ENCODE assay signal across 13 mouse cellular contexts in the genomic region with DNA sequence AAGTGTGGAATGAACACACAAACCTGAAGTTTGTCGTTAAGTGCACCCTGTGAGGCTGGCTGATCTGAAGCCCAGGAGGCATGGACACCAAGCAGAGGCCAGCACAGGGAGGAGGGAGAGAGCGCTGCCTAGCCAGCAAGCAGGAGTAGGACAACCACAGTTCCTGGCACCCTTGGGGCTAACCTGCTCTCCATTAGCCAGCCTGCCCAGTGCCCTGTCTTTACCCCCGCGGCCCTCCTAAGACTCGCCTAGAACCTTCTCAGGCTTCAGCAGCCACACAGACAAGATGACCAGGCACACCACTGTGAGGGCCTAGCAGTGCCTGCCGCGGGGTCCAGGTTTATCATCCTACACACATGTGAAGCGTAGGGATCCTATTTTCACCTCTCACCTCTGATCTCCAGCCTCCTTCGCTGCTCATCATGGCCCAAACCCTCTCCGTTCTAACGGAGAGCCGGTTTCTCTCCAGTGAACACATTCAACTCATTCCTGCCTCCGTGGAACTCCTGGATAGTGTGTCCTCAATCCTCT. TPM values are rescaled to one million over a fixed set of nuclear protein-coding genes. Genes with fewer than 3 reads are reported as not detected.
DNase-seq lines count a peak whose midpoint lies in the region; ATAC-seq lines count a peak whose summit lies in the region.
"Had no signal": no experiment of that assay in that cellular context is flagged by ENCODE, and none has a peak within 500 bp of the region (broad histone marks: within the 10 kb centered on the region; RNA-seq: fewer than 3 reads in every experiment).

No protein-coding gene starts in this region.

- peaks cover 22% of the 10 kb centered on the region for H3K4me1 ChIP-seq in forebrain, embryonic 15.5 days
- H3K4me1 ChIP-seq in forebrain, embryonic 10.5 days: peaks cover 18% of the 10 kb centered on the region
- 0 out of 2 replicates have a peak, but pooled peaks cover 9% of the 10 kb centered on the region for H3K4me1 ChIP-seq in midbrain, embryonic 14.5 days (ENCODE audit: control insufficient read depth, insufficient read depth, low read length)
- peaks cover 12% of the 10 kb centered on the region for H3K4me1 ChIP-seq in midbrain, embryonic 13.5 days (replicated peaks)
- H3K4me1 ChIP-seq in embryonic facial prominence, embryonic 14.5 days (ENCODE audit: control insufficient read depth, insufficient read depth, low read length): peaks cover 22% of the 10 kb centered on the region
- H3K4me1 ChIP-seq in limb, embryonic 13.5 days: peaks cover 25% of the 10 kb centered on the region

- H3K27ac ChIP-seq in forebrain, embryonic 15.5 days (replicated peaks): no peak overlapping the region
- no peak overlapping the region for H3K27ac ChIP-seq in forebrain, embryonic 10.5 days
- no peak overlapping the region for H3K27ac ChIP-seq in midbrain, embryonic 14.5 days (replicated peaks; ENCODE audit: low read depth, low read length)
- no peak overlapping the region for H3K27ac ChIP-seq in midbrain, embryonic 13.5 days
- H3K27ac ChIP-seq in embryonic facial prominence, embryonic 14.5 days (replicated peaks; ENCODE audit: low read depth, low read length): no peak overlapping the region
- H3K27ac ChIP-seq in limb, embryonic 13.5 days: no peak overlapping the region

- intact Hi-C loops in left cerebral cortex, postnatal 14 days (cut with DNase I): no loop called here

- ATAC-seq in forebrain, embryonic 15.5 days (replicated peaks): no peak
- ATAC-seq in midbrain, embryonic 14.5 days (ENCODE audit: low FRiP score, low TSS enrichment): no peak
- no peak for ATAC-seq in midbrain, embryonic 13.5 days
- no peak for ATAC-seq in embryonic facial prominence, embryonic 14.5 days (ENCODE audit: low read depth)
- no peak for ATAC-seq in limb, embryonic 13.5 days (ENCODE audit: low FRiP score, low read depth)

- H3K4me2 ChIP-seq in forebrain, embryonic 15.5 days (replicated peaks): no peak overlapping the region
- peak overlapping the region; percentile 98 for H3K4me2 ChIP-seq in midbrain, embryonic 14.5 days (ENCODE audit: low read length)
- H3K4me2 ChIP-seq in midbrain, embryonic 13.5 days (replicated peaks): no peak overlapping the region
- H3K4me2 ChIP-seq in embryonic facial prominence, embryonic 14.5 days (ENCODE audit: low read depth, low read length): peak overlapping the region; percentile 96; the same call in 1 of the 2 replicates
- peak overlapping the region; percentile 96 for H3K4me2 ChIP-seq in limb, embryonic 13.5 days (replicated peaks)

- DNase-seq in forebrain, embryonic 10.5 days (ENCODE audit: extremely low spot score, low spot score): no peak
- no peak for DNase-seq in midbrain, embryonic 14.5 days
- no peak for DNase-seq in embryonic facial prominence, embryonic 14.5 days (ENCODE audit: low spot score)
- no peak for DNase-seq in MN1 (ENCODE audit: low spot score)
- no peak for DNase-seq in left cerebral cortex, postnatal 14 days (ENCODE audit: low spot score in 2 of 2)

- H3K36me3 ChIP-seq in forebrain, embryonic 15.5 days: no peaks in the 10 kb centered on the region
- no peaks in the 10 kb centered on the region for H3K36me3 ChIP-seq in forebrain, embryonic 10.5 days (replicated peaks)
- no peaks in the 10 kb centered on the region for H3K36me3 ChIP-seq in midbrain, embryonic 14.5 days (ENCODE audit: control insufficient read depth, insufficient read depth, low read length)
- H3K36me3 ChIP-seq in midbrain, embryonic 13.5 days: no peaks in the 10 kb centered on the region
- H3K36me3 ChIP-seq in embryonic facial prominence, embryonic 14.5 days (ENCODE audit: control insufficient read depth, insufficient read depth, low read length): no peaks in the 10 kb centered on the region
- H3K36me3 ChIP-seq in limb, embryonic 13.5 days: no peaks in the 10 kb centered on the region

- no peaks in the 10 kb centered on the region for H3K9me3 ChIP-seq in forebrain, embryonic 15.5 days
- H3K9me3 ChIP-seq in forebrain, embryonic 10.5 days: no peaks in the 10 kb centered on the region
- H3K9me3 ChIP-seq in midbrain, embryonic 14.5 days (ENCODE audit: control insufficient read depth, low read length): no peaks in the 10 kb centered on the region
- no peaks in the 10 kb centered on the region for H3K9me3 ChIP-seq in midbrain, embryonic 13.5 days
- no peaks in the 10 kb centered on the region for H3K9me3 ChIP-seq in embryonic facial prominence, embryonic 14.5 days (ENCODE audit: control insufficient read depth, low read length)
- H3K9me3 ChIP-seq in limb, embryonic 13.5 days: no peaks in the 10 kb centered on the region

- no peaks in the 10 kb centered on the region for H3K27me3 ChIP-seq in forebrain, embryonic 15.5 days
- H3K27me3 ChIP-seq in forebrain, embryonic 10.5 days (ENCODE audit: poor library complexity, severe bottlenecking): peaks cover 47% of the 10 kb centered on the region
- no peaks in the 10 kb centered on the region for H3K27me3 ChIP-seq in midbrain, embryonic 14.5 days (ENCODE audit: control insufficient read depth, insufficient read depth, low read length)
- peaks cover 18% of the 10 kb centered on the region; the same call in 1 of the 2 replicates for H3K27me3 ChIP-seq in midbrain, embryonic 13.5 days
- no peaks in the 10 kb centered on the region for H3K27me3 ChIP-seq in embryonic facial prominence, embryonic 14.5 days (replicated peaks; ENCODE audit: control insufficient read depth, insufficient read depth, low read length)
- H3K27me3 ChIP-seq in limb, embryonic 13.5 days: peaks cover 6% of the 10 kb centered on the region

- 0 out of 2 replicates have a peak overlapping the region, but pooled peaks have one; percentile 42 for H3K4me3 ChIP-seq in forebrain, embryonic 15.5 days
- no peak overlapping the region for H3K4me3 ChIP-seq in forebrain, embryonic 10.5 days
- H3K4me3 ChIP-seq in midbrain, embryonic 14.5 days (replicated peaks; ENCODE audit: low read depth, low read length): no peak overlapping the region
- no peak overlapping the region; the same call in 1 of the 2 replicates for H3K4me3 ChIP-seq in midbrain, embryonic 13.5 days (replicated peaks)
- H3K4me3 ChIP-seq in embryonic facial prominence, embryonic 14.5 days (ENCODE audit: low read depth, low read length): no peak overlapping the region
- no peak overlapping the region for H3K4me3 ChIP-seq in limb, embryonic 13.5 days

- H3K9ac ChIP-seq in forebrain, embryonic 15.5 days (replicated peaks): no peak overlapping the region
- H3K9ac ChIP-seq in midbrain, embryonic 14.5 days (replicated peaks; ENCODE audit: low read length): no peak overlapping the region
- H3K9ac ChIP-seq in midbrain, embryonic 13.5 days (replicated peaks): no peak overlapping the region
- no peak overlapping the region for H3K9ac ChIP-seq in embryonic facial prominence, embryonic 14.5 days (ENCODE audit: low read depth, low read length)
- no peak overlapping the region for H3K9ac ChIP-seq in limb, embryonic 13.5 days

- 76% methylated on average over 13 of the region's 13 CpGs for WGBS in forebrain, embryonic 15.5 days
- 76% methylated on average over 13 of the region's 13 CpGs for WGBS in forebrain, embryonic 10.5 days
- WGBS in midbrain, embryonic 14.5 days: 74% methylated on average over 13 of the region's 13 CpGs
- WGBS in midbrain, embryonic 13.5 days: 74% methylated on average over 13 of the region's 13 CpGs
- 73% methylated on average over 13 of the region's 13 CpGs for WGBS in embryonic facial prominence, embryonic 14.5 days
- WGBS in limb, embryonic 13.5 days: 73% methylated on average over 13 of the region's 13 CpGs

RNA-seq across cellular contexts. Expression of a gene that starts 2.7 kb away (rescaled TPM):
- 3.6 and 4.0 TPM in 2 replicates for polyA plus RNA-seq in forebrain, embryonic 15.5 days (2015; fragmentation: Nextera tagmentation; extraction: Ambion mirVana)
- polyA plus RNA-seq in forebrain, embryonic 10.5 days (2016; fragmentation: Nextera tagmentation; extraction: Ambion mirVana): 0.47 and 0.77 TPM in 2 replicates
- 2.7 and 3.2 TPM in 2 replicates for polyA plus RNA-seq in midbrain, embryonic 14.5 days (2014; fragmentation: Nextera tagmentation; extraction: Ambion mirVana)
- polyA plus RNA-seq in midbrain, embryonic 13.5 days (2015; fragmentation: Nextera tagmentation; extraction: Ambion mirVana): 2.0 and 2.6 TPM in 2 replicates
- 13.1 and 15.4 TPM in 2 replicates for polyA plus RNA-seq in embryonic facial prominence, embryonic 14.5 days (2014; fragmentation: Nextera tagmentation; extraction: Ambion mirVana)
- 4.2 and 4.3 TPM in 2 replicates for polyA plus RNA-seq in limb, embryonic 13.5 days (2015; fragmentation: Nextera tagmentation; extraction: Ambion mirVana)
- total RNA-seq in left cerebral cortex, postnatal 14 days (2021): 10 to 100 TPM; 17.0 to 19.1 TPM

RNA-seq across cellular contexts. Expression of a gene that starts 33.1 kb away (rescaled TPM):
- 0.11 TPM in 1 of 2 replicates, not detected in the other for polyA plus RNA-seq in forebrain, embryonic 15.5 days (2015; fragmentation: Nextera tagmentation; extraction: Ambion mirVana)
- polyA plus RNA-seq in forebrain, embryonic 10.5 days (2016; fragmentation: Nextera tagmentation; extraction: Ambion mirVana): not detected in 2 replicates
- polyA plus RNA-seq in midbrain, embryonic 14.5 days (2014; fragmentation: Nextera tagmentation; extraction: Ambion mirVana): not detected in 2 replicates
- polyA plus RNA-seq in midbrain, embryonic 13.5 days (2015; fragmentation: Nextera tagmentation; extraction: Ambion mirVana): 0.08 TPM in 1 of 2 replicates, not detected in the other
- polyA plus RNA-seq in embryonic facial prominence, embryonic 14.5 days (2014; fragmentation: Nextera tagmentation; extraction: Ambion mirVana): not detected in 2 replicates
- polyA plus RNA-seq in limb, embryonic 13.5 days (2015; fragmentation: Nextera tagmentation; extraction: Ambion mirVana): not detected in 2 replicates
- total RNA-seq in left cerebral cortex, postnatal 14 days (2021): not detected
- total RNA-seq: common myeloid progenitor, adult 5-6 weeks; gastrocnemius, postnatal 4 days; heart, postnatal 36 days; left cerebral cortex, postnatal 25 days had no signal
- polyA plus RNA-seq: small intestine, adult 2 months had no signal

Comparison
In these comparisons a context has a peak if more than half of its experiments do, and no peak if none do; other contexts are left out.
1. H3K4me2 ChIP-seq: peak in midbrain, embryonic 14.5 days (single experiment), embryonic facial prominence, embryonic 14.5 days (single experiment) and limb, embryonic 13.5 days (single experiment); none in forebrain, embryonic 15.5 days (single experiment) and midbrain, embryonic 13.5 days (single experiment).